Mouse (Mus musculus) heart, postnatal 36 days (tissue): ENCODE measurements around the gene Luc7l2. TPM values are rescaled to one million over a fixed set of nuclear protein-coding genes. Genes with fewer than 3 reads are reported as not detected.

Experiments
- DNase-seq, 2 experiments: peaks; one replicate each; pipeline ENCODE4 v3.0.0; 2021 to 2022
- intact Hi-C: fragments of 180-260 bp; cut with DNase I; formaldehyde crosslinking; loops from one replicate; pipeline ENCODE4 v1.15.1; 2025
- total RNA-seq, 2 experiments: library from RNA; stranded (reverse); gene quantifications; 2 replicates each; pipeline ENCODE4 v1.2.3; 2021

The Luc7l2 gene
- total RNA-seq, 2 experiments from 2014 or later = 93.7 to 102 TPM

- intact Hi-C loops = loop anchor here (5.0 kb wide), 2 partner anchors 120 to 325 kb away; partner anchors contain the start of genes Hipk2, Tbxas1 and Ubn2
Measured at GRCm38 (mm10) chr6:38551989-38552635, 978 bp downstream of the Luc7l2 start.

GRCm38 (mm10) chr6:38552636-38553000 lies 1.5 kb downstream of the Luc7l2 start:
- intact Hi-C loops = loop anchor here (5.0 kb wide), 2 partner anchors 120 to 325 kb away; partner anchors contain the start of genes Hipk2, Tbxas1 and Ubn2
- DNase-seq = no peak

More at GRCm38 (mm10) chr6:38551989-38552635, 978 bp downstream of the Luc7l2 start:
- peak; percentile 99 for DNase-seq

GRCm38 (mm10) chr6:38576096-38576495 lies 25.0 kb downstream of the Luc7l2 start:
- DNase-seq = no peak
- intact Hi-C loops = no loop called here

GRCm38 (mm10) chr6:38580112-38580857 lies 29.2 kb downstream of the Luc7l2 start:
- intact Hi-C loops = no loop called here
- no peak for DNase-seq

- no peak for DNase-seq
- intact Hi-C loops = no loop called here
Measured at GRCm38 (mm10) chr6:38581711-38582110, 30.6 kb downstream of the Luc7l2 start.

GRCm38 (mm10) chr6:38597481-38597880 lies 46.3 kb downstream of the Luc7l2 start:
- intact Hi-C loops = no loop called here
- no peak for DNase-seq

- intact Hi-C loops = no loop called here
- DNase-seq = no peak
Measured at GRCm38 (mm10) chr6:38609892-38610291, 58.8 kb downstream of the Luc7l2 start.

- intact Hi-C loops = no loop called here
- DNase-seq = no peak
Measured at GRCm38 (mm10) chr6:38622406-38622805, 71.3 kb downstream of the Luc7l2 start.

- no peak for DNase-seq
- intact Hi-C loops = no loop called here
Measured at GRCm38 (mm10) chr6:38623457-38623856, 72.3 kb downstream of the Luc7l2 start.

GRCm38 (mm10) chr6:38624439-38624838 lies 73.3 kb downstream of the Luc7l2 start:
- intact Hi-C loops = no loop called here
- no peak for DNase-seq

GRCm38 (mm10) chr6:38626086-38626485 lies 75.0 kb downstream of the Luc7l2 start:
- intact Hi-C loops = no loop called here
- no peak for DNase-seq

- no peak for DNase-seq
- intact Hi-C loops = no loop called here
Measured at GRCm38 (mm10) chr6:38627081-38627480, 75.9 kb downstream of the Luc7l2 start.

GRCm38 (mm10) chr6:38627486-38627885 lies 76.4 kb downstream of the Luc7l2 start:
- DNase-seq = no peak
- intact Hi-C loops = no loop called here

- intact Hi-C loops = no loop called here
- no peak for DNase-seq
Measured at GRCm38 (mm10) chr6:38629556-38629955, 78.4 kb downstream of the Luc7l2 start.

- no peak for DNase-seq
- intact Hi-C loops = no loop called here
Measured at GRCm38 (mm10) chr6:38632826-38633225, 81.7 kb downstream of the Luc7l2 start.

GRCm38 (mm10) chr6:38634461-38634860 lies 83.3 kb downstream of the Luc7l2 start:
- intact Hi-C loops = no loop called here

GRCm38 (mm10) chr6:38635941-38636851 lies 85.1 kb downstream of the Luc7l2 start:
- DNase-seq = peak; percentile 48 to 60
- intact Hi-C loops = no loop called here

More at GRCm38 (mm10) chr6:38634461-38634860, 83.3 kb downstream of the Luc7l2 start:
- DNase-seq = no peak

- intact Hi-C loops = no loop called here
- peak; percentile 61 to 74 for DNase-seq
Measured at GRCm38 (mm10) chr6:38636852-38637618, 85.9 kb downstream of the Luc7l2 start, which contains the start of gene Klrg2. Klrg2 (minus strand) TSS chr6:38637242.

GRCm38 (mm10) chr6:38640401-38640800 lies 89.3 kb downstream of the Luc7l2 start:
- intact Hi-C loops = no loop called here
- DNase-seq = no peak

- intact Hi-C loops = no loop called here
- DNase-seq = no peak
Measured at GRCm38 (mm10) chr6:38641228-38641627, 90.1 kb downstream of the Luc7l2 start.
